Mouse (Mus musculus): ENCODE data around the gene Kcnk18.

DNA sequence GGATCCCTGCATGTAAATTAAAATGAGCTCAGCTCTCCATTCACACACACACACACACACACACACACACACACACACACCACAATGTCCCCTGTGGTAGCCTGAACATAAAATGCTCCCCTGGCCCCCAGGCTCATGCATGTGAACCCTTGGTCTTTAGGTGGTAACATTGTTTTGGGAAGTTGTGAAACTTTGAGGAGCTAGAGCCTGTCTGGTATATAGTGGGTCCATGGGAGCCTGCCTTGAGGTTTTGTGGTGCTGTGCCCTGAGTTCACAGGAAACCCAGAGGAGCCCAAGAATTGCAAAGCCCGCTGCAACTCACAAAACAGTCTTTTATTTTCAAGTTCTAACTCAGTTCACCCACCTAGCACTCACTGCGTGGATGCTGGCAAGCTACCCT lies 33.6 kb downstream of the Kcnk18 start:
- TF ChIP-seq CTCF (conservative IDR thresholded peaks at IDR 0.05; ENCODE audit: low read length) (no peak), POU5F1 (IDR thresholded peaks at IDR 0.05; ENCODE audit: borderline replicate concordance, low read length) (no peak)

Data from E14TG2a.4 (cell line).